Mouse (Mus musculus) mouse embryonic stem cell (cell line): ENCODE measurements at regions not wholly inside any gene's neighbourhood (a gene's known extent, or its start where the extent isn't known, plus 50 kb on each side); places are given as distances from the start of the nearest gene placed in this dataset.

ENCODE experiments used
- in situ Hi-C, 2 experiments: fragments of 300-500 bp; cut with MboI; formaldehyde crosslinking; loops; 1 replicate in 1 of 2; 3 replicates in 1 of 2; pipeline ENCODE4 v1.14.3; 2019 to 2020; ENCODE audit warnings: low sequenced_read_pairs in 2 of 2, low pct_unique_long_range_greater_than_20kb in 1 of 2, mixed read lengths in 1 of 2; ENCODE audit not compliant: unreplicated experiment in 1 of 2

DNA sequence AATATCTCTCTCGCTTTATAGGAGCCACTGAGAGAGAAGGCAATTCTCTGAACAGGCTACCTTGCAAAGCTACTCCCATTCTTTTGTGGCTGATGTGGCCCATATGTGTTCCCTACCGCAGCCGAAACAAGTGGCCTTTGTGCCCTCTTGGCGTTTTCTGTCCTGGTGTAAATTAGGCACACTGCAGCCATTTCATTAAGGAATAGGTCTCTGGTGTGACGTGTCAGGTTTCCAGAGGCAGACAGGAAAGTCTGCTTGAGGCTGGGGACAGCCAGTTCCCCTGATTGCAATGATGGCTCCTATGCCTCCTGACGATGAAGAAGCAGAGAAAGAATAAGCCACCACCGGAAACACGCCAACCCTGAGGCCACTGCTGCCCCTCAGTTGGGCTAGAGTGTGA lies 59.3 kb upstream of the Bcor start:
- in situ Hi-C loops = no loop called here

DNA sequence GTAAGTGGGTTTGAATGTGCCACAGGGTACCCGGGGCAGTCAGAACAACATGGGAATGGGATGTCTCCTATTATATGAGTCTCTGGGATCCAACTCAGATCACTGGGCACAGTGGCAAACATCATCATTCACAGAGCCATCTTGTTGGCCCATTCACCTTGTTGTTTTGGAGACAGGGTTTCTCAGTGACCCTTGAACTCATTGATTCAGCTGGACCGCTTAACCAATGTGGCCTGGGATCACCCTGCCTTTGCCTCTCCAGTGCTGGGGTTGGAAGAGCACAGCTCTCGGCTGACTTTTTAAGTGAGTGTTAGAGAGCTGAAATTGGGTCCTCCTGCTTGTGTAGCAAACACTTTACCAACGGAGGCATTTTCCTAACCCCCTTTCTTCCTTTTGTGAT lies 64.2 kb upstream of the Bcor start:
- in situ Hi-C loops = no loop called here

GRCm38 (mm10) chrX:12225116-12225891 lies 65.1 kb upstream of the Bcor start:
- in situ Hi-C loops = no loop called here

GRCm38 (mm10) chrX:12225892-12226206 lies 65.7 kb upstream of the Bcor start:
- in situ Hi-C loops = no loop called here

DNA sequence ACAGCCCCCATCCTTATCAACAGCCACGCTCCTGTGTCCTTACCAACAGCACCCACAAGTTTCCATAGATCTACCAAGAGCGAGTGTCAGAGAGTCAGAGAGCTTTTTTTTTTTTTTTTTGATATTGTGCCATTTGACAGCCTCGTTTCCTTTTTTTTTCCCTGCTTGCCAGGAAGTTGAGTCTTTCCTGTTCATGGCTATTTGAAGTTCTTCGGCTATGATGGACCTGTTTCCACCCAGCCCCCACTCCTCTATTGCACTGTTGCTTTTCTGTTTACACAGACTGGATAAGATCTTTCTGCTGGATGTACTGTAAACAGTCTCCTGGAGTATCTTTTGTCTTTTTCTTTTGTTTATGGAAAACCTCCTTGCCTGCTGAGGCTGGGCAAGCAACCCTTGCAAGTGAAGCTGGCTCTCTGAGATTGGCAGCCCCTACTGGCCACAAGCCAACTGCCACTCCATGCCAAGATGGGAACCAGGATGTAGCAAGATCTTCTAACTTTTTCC lies 80.4 kb upstream of the Bcor start:
- in situ Hi-C loops = no loop called here

DNA sequence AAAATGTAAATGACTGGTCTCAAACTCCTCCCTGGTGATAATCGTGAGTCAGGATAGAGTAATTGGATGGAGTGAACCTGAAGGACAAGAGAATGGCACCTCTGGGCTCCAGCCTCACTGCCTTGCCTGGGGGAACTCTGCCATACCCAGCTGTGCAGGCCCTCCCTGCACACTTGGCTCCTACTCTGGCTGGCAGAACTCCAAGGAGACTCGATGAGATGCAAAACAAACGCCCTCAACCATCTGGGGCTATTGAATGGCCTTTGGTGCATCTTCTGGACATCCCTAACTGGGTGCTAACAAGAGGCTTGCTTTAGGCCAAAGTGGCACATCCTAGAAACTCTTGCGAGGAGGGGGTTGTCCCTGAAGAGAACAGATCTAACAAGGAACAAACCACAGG lies 81.6 kb upstream of the Bcor start:
- in situ Hi-C loops = no loop called here

- in situ Hi-C loops = no loop called here
Observed at GRCm38 (mm10) chrX:12249071-12249470, 88.9 kb upstream of the Bcor start.

- in situ Hi-C loops = no loop called here
Observed at GRCm38 (mm10) chrX:12249911-12250310, 89.8 kb upstream of the Bcor start.

DNA sequence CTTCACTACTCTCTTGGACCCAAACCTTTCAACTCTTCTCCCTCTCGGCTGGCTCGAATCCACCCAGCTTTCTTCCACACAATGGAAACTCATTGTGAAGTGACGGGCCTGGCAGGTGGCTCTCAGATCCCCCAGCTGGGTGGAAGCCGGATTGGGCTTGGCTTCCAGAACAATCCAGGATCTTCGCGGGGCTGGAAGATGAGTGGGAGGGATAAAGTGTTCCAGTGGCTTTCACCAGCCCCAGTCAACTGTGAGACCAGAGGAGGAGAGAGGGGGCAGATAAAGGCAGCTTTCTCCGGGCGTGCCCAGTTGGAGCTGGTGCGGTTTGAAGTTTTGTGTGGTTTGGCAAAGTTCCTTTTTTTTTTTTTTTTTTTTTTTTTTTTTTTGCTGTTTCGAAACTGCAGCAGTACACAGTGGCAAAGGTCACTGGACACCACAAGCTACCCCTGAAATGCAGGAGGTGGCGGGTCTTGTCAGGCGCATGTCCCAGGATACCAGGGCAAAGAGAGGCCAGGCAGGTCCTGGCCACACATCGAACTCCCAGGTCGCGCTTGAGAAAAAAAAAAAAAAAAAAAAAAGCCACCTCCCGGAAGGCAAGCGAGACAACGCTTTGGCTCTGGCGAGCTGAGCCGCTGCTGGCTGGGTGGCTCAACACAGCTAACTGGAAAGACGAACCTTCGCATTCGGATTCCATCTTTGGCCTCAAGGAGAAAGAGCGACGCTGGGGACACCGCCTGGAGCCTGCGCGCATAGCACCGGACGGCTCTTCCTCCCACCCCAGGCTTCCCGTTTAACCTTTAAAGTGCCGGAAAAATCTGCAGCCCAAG lies 91.9 kb upstream of the Bcor start:
- in situ Hi-C loops = no loop called here

GRCm38 (mm10) chrX:12252680-12253021 lies 92.5 kb upstream of the Bcor start:
- in situ Hi-C loops = no loop called here

GRCm38 (mm10) chrX:12256758-12257157 lies 96.6 kb upstream of the Bcor start:
- in situ Hi-C loops = no loop called here

DNA sequence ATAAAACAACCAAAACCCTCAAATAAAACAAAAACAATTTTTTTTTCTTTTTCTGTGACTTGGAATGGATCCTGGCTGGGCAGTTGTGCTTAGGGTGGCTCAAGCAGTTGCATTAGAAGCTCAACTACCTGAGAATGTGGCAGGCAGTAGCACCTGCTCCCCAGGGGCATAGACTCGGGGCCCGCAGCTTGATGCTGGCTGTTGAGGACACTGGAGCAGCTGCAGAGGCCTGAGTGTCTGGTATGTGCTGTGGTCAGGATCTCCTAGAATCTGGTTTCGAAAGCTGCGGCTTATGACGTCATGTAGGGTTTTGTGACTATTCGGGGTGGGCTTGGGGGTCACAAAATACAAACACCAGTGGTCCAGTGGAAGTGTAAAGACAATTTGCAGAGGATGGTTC lies 103.7 kb upstream of the Bcor start:
- in situ Hi-C loops = no loop called here

GRCm38 (mm10) chrX:12284741-12285140 lies 124.6 kb upstream of the Bcor start:
- in situ Hi-C loops = no loop called here

DNA sequence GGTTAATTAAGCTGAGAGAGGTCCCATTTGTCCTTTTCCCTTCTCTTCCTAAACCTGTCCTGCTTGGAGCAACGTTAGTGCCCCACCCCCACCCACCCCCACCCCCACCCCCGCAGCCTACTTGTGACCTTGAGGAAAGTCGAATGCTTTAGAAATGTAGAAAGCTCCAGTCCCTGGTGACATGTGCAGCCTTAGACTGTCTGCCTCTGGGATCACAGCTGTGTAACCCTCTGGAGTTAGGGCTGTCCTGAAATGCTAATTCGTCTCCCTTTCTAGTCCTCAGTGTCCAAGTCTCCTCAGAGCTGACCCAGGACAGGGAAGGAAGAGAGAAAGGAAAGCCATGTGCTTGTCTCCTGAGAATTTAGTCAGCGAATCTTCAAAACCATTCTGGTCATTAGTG lies 125.0 kb upstream of the Bcor start:
- in situ Hi-C loops = no loop called here

DNA sequence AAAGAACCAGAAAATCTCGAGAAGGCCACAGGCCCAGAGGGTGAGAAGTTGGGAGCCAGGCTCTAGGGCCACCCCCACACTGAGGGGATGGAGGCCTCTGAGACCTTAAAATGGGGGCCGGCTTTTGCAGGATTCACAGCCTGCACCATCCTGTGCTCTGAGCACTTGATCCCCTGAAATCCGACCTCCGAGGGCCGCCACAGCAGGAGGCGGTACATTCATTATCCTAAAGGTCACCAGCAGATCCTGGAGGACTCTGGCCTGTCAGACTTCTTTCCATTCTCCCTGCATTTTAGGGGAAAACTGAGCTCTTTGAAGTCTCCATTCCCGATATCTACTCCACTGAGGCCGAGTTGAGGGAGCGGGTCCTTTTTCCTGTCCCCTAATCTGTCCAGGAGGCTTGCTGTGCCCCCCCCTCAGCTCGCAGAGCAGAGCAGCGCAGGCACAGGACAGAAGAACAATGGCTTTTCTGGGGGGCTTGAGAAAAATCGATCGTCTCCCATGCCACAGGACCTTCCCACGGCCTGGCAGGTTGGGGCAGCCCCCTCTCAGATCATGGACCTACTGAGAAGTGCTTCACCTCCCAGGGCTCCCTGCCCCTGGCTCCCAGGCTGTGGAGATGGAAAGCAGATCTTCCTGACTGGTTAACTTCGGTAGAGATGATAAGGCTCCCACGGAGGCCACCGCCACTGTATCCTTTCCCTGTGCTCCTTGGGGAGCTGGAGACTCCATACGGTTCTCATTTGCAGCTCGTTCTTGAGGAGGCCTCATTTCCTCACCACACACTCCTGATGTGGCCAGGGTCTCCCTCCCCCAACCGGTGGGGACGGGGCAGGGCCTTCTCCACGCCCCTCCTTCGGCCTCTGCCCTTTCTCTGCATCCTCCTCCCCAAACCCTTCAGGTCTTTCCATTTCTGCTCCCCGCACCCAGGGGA lies 126.1 kb upstream of the Bcor start:
- in situ Hi-C loops = no loop called here

GRCm38 (mm10) chrX:12286910-12287522 lies 126.9 kb upstream of the Bcor start:
- in situ Hi-C loops = no loop called here

- in situ Hi-C loops = no loop called here
Observed at GRCm38 (mm10) chrX:12287656-12288561, 127.8 kb upstream of the Bcor start.
